Mouse (Mus musculus) lung, embryonic 16.5 days (tissue): Measurements from ENCODE around the gene Spaca3. TPM values are rescaled to one million over a fixed set of nuclear protein-coding genes. Genes with fewer than 3 reads are reported as not detected.

Experiments
- ATAC-seq: fragments of 200-750 bp; cut with Nextera tagmentation; 2 replicates; pipeline ENCODE4 v1.8.0; 2017; ENCODE audit warnings: low read depth, mild to moderate bottlenecking, moderate library complexity
- H3K27ac ChIP-seq: fragments of 300-500 bp; sonication (generic); 2 replicates; pipeline ENCODE4 v1.5.1; 2014; ENCODE audit warnings: mild to moderate bottlenecking, control low read depth, low read length
- H3K27me3 ChIP-seq: fragments of 300-500 bp; sonication (generic); 2 replicates; pipeline ENCODE4 v1.6.1; 2014; ENCODE audit warnings: low read depth, low read length, mixed read lengths; ENCODE audit not compliant: control insufficient read depth, insufficient read depth
- H3K36me3 ChIP-seq: fragments of 300-500 bp; sonication (generic); 2 replicates; pipeline ENCODE4 v1.6.1; 2014; ENCODE audit warnings: low read length; ENCODE audit not compliant: control insufficient read depth, insufficient read depth
- H3K4me1 ChIP-seq: fragments of 300-500 bp; sonication (generic); replicated peaks from 2 replicates; pipeline ENCODE4 v1.6.1; 2014; ENCODE audit warnings: low read length, mixed read lengths; ENCODE audit not compliant: control insufficient read depth, insufficient read depth
- H3K4me2 ChIP-seq: fragments of 300-500 bp; sonication (generic); 2 replicates; pipeline ENCODE4 v1.6.1; 2014; ENCODE audit warnings: low read depth, low read length, control low read depth
- H3K4me3 ChIP-seq: fragments of 300-500 bp; sonication (generic); 2 replicates; pipeline ENCODE4 v1.5.1; 2014; ENCODE audit warnings: mild to moderate bottlenecking, low read length, control low read depth
- H3K9ac ChIP-seq: fragments of 300-500 bp; sonication (generic); 2 replicates; pipeline ENCODE4 v1.6.1; 2014; ENCODE audit warnings: low read length, control low read depth
- H3K9me3 ChIP-seq: fragments of 300-500 bp; sonication (generic); 2 replicates; pipeline ENCODE4 v1.6.1; 2016; ENCODE audit warnings: low read length; ENCODE audit not compliant: control insufficient read depth
- WGBS: fragments of 180-500 bp; shearing (Covaris S2); extraction: QIAGEN DNeasy Blood & Tissue Kit; methylation state at CpG from one replicate; pipeline ENCODE4 v1.1.7; 2014; 5-methylcytosine and 5-hydroxymethylcytosine counted together
- polyA plus RNA-seq: library from polyadenylated mRNA; unstranded; fragments of >200 nt; fragmentation: Nextera tagmentation; extraction: Ambion mirVana; gene quantifications from 2 replicates; pipeline ENCODE4 v1.2.1, GENCODE M21; 2015

Spaca3 gene
- polyA plus RNA-seq, 1 experiment from 2014 or later: not detected

DNA sequence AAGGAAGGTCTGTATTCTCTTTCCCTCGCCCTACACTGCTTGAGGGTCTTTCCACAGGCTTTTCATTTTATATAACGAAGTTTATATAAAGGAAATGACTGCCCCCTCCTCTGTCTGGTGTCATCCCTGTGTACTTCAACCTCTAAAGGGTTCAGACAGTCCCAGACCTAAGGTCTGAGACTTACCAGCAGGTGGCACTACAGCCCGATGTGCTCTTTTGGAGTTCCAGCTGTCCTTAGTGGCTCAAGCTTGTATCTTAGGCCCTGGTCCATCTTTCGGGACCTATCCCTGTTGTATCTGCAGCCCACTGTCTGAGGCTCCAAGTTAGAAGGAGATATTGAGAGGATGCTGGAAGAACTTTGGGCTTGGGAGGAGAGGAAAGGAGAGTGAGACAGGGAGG, 48.3 kb downstream of the Spaca3 start:
- no peak overlapping the region for H3K27ac ChIP-seq
- H3K9ac ChIP-seq: no peak overlapping the region
- no peaks in the 10 kb centered on the region for H3K4me1 ChIP-seq
- no peak overlapping the region for H3K4me3 ChIP-seq
- ATAC-seq: no peak
- no peaks in the 10 kb centered on the region for H3K9me3 ChIP-seq
- no peak overlapping the region for H3K4me2 ChIP-seq
- 35% methylated on average over 4 of the region's 4 CpGs for WGBS
- no peaks in the 10 kb centered on the region for H3K27me3 ChIP-seq
- H3K36me3 ChIP-seq: no peaks in the 10 kb centered on the region

- Histone ChIP-seq H3K4me2 (no peak overlapping the region), H3K4me3 (no peak overlapping the region), H3K4me1 (no peaks in the 10 kb centered on the region), H3K27ac (no peak overlapping the region), H3K36me3 (no peaks in the 10 kb centered on the region), H3K27me3 (no peaks in the 10 kb centered on the region), H3K9ac (no peak overlapping the region), H3K9me3 (no peaks in the 10 kb centered on the region)
- 79% methylated on average over 6 of the region's 6 CpGs for WGBS
- ATAC-seq: no peak
Observed at GRCm38 (mm10) chr11:80907820-80908219, 49.7 kb downstream of the Spaca3 start.

- no peak for ATAC-seq
- Histone ChIP-seq H3K4me2 (no peak overlapping the region), H3K9me3 (no peaks in the 10 kb centered on the region), H3K27me3 (no peaks in the 10 kb centered on the region), H3K9ac (no peak overlapping the region), H3K36me3 (no peaks in the 10 kb centered on the region), H3K27ac (no peak overlapping the region), H3K4me3 (no peak overlapping the region), H3K4me1 (no peaks in the 10 kb centered on the region)
- WGBS: 78% methylated on average over 5 of the region's 5 CpGs
Observed at GRCm38 (mm10) chr11:80912721-80913120, 54.6 kb downstream of the Spaca3 start.

GRCm38 (mm10) chr11:80913408-80914024, 55.4 kb downstream of the Spaca3 start:
- Histone ChIP-seq H3K36me3 (no peaks in the 10 kb centered on the region), H3K9me3 (no peaks in the 10 kb centered on the region), H3K4me1 (no peaks in the 10 kb centered on the region), H3K4me2 (no peak overlapping the region), H3K27ac (no peak overlapping the region), H3K27me3 (no peaks in the 10 kb centered on the region), H3K9ac (no peak overlapping the region), H3K4me3 (no peak overlapping the region)
- 25% methylated on average over 4 of the region's 4 CpGs for WGBS
- no peak for ATAC-seq

Other genes with a start within 250 kb of the Spaca3 start
- 21.0 and 21.7 TPM in 2 replicates for gene Myo1d, start 78.3 kb upstream of the Spaca3 start, polyA plus RNA-seq
- 119 and 123 TPM in 2 replicates for gene Tmem98, start 48.2 kb upstream of the Spaca3 start, polyA plus RNA-seq